Mouse (Mus musculus) forebrain, embryonic 12.5 days (tissue): ENCODE measurements around the gene Tnni2. TPM values are rescaled to one million over a fixed set of nuclear protein-coding genes. Genes with fewer than 3 reads are reported as not detected.

ENCODE experiments used
- polyA plus RNA-seq: library from polyadenylated mRNA; unstranded; fragments of >200 nt; fragmentation: Nextera tagmentation; extraction: Ambion mirVana; gene quantifications from 2 replicates; pipeline ENCODE4 v1.2.1, GENCODE M21; 2016

Tnni2 gene
- polyA plus RNA-seq, 1 experiment from 2014 or later: 1.3 TPM

Other genes with a start within 250 kb of the Tnni2 start
- not detected in 2 replicates for gene Krtap5-3, start 240.4 kb upstream of the Tnni2 start, polyA plus RNA-seq
- not detected in 2 replicates for gene Gm7579, start 229.9 kb upstream of the Tnni2 start, polyA plus RNA-seq
- not detected in 2 replicates for gene Krtap5-5, start 211.8 kb upstream of the Tnni2 start, polyA plus RNA-seq
- not detected in 2 replicates for gene Gm40460, start 200.7 kb upstream of the Tnni2 start, polyA plus RNA-seq
- gene Gm2431, start 183.5 kb upstream of the Tnni2 start, polyA plus RNA-seq: not detected in 2 replicates
- not detected in 2 replicates for gene Gm4559, start 167.4 kb upstream of the Tnni2 start, polyA plus RNA-seq
- not detected in 2 replicates for gene Krtap5-1, start 144.7 kb upstream of the Tnni2 start, polyA plus RNA-seq
- not detected in 2 replicates for gene Krtap5-4, start 138.3 kb upstream of the Tnni2 start, polyA plus RNA-seq
- 0.34 and 0.45 TPM in 2 replicates for gene Ifitm10, start 68.1 kb upstream of the Tnni2 start, polyA plus RNA-seq
- 0.60 and 0.91 TPM in 2 replicates for gene Gm49369, start 59.1 kb upstream of the Tnni2 start, polyA plus RNA-seq
- 132 TPM in 2 replicates for gene Ctsd, start 53.8 kb upstream of the Tnni2 start, polyA plus RNA-seq
- gene Syt8, start 7.0 kb upstream of the Tnni2 start, polyA plus RNA-seq: not detected in 2 replicates
- gene Lsp1, start 19.0 kb downstream of the Tnni2 start, polyA plus RNA-seq: 5.4 and 6.3 TPM in 2 replicates
- 0.78 TPM in 1 of 2 replicates, not detected in the other for gene Tnnt3, start 57.0 kb downstream of the Tnni2 start, polyA plus RNA-seq
- 10.8 and 15.9 TPM in 2 replicates for gene Mrpl23, start 90.9 kb downstream of the Tnni2 start, polyA plus RNA-seq
- 94.7 and 122 TPM in 2 replicates for gene Igf2, start 225.0 kb downstream of the Tnni2 start, polyA plus RNA-seq
- not detected in 2 replicates for gene Gm49394, start 228.1 kb downstream of the Tnni2 start, polyA plus RNA-seq